Mouse (Mus musculus) cerebellum, adult (tissue): ENCODE measurements around the gene Tmem175.

Experiments
- ATAC-seq: cut with Nextera tagmentation; 2 replicates; pipeline ENCODE4 v1.9.2; 2017; ENCODE audit warnings: mild to moderate bottlenecking, moderate library complexity, mixed read lengths; ENCODE audit not compliant: insufficient number of reproducible peaks, low FRiP score, low TSS enrichment

Tmem175 gene

GRCm38 (mm10) chr5:108651823-108652222 is 22.3 kb downstream of the Tmem175 start:
- peak; percentile 59 for ATAC-seq

- ATAC-seq, result no peak
Observed at GRCm38 (mm10) chr5:108653341-108653740, 23.8 kb downstream of the Tmem175 start.

- no peak for ATAC-seq
Observed at GRCm38 (mm10) chr5:108654444-108654990, 24.9 kb downstream of the Tmem175 start.

GRCm38 (mm10) chr5:108655381-108655780 is 25.8 kb downstream of the Tmem175 start:
- no peak for ATAC-seq

- ATAC-seq, result no peak
Observed at GRCm38 (mm10) chr5:108655891-108656650, 26.5 kb downstream of the Tmem175 start.

GRCm38 (mm10) chr5:108657406-108657805 is 27.8 kb downstream of the Tmem175 start:
- no peak for ATAC-seq

GRCm38 (mm10) chr5:108658611-108659010 is 29.0 kb downstream of the Tmem175 start:
- no peak for ATAC-seq

GRCm38 (mm10) chr5:108659698-108660631 is 30.4 kb downstream of the Tmem175 start, which contains the start of gene Idua:
Idua (plus strand) TSS chr5:108660331.
- no peak; the same call in 1 of the 2 replicates for ATAC-seq

- peak; percentile 92 for ATAC-seq
Observed at GRCm38 (mm10) chr5:108660632-108661268, 31.2 kb downstream of the Tmem175 start.

GRCm38 (mm10) chr5:108662772-108663171 is 33.2 kb downstream of the Tmem175 start:
- no peak for ATAC-seq

- ATAC-seq, result no peak
Observed at GRCm38 (mm10) chr5:108665066-108665465, 35.5 kb downstream of the Tmem175 start.

GRCm38 (mm10) chr5:108667370-108667769 is 37.8 kb downstream of the Tmem175 start:
- no peak for ATAC-seq

- ATAC-seq, result no peak
Observed at GRCm38 (mm10) chr5:108668387-108668932, 38.9 kb downstream of the Tmem175 start.

GRCm38 (mm10) chr5:108668977-108669936 is 39.7 kb downstream of the Tmem175 start, which contains the start of gene Dgkq:
Dgkq (minus strand) TSS chr5:108669672.
- peak; percentile 77 for ATAC-seq

GRCm38 (mm10) chr5:108669986-108670385 is 40.4 kb downstream of the Tmem175 start:
- ATAC-seq, result no peak

GRCm38 (mm10) chr5:108670785-108671184 is 41.2 kb downstream of the Tmem175 start:
- no peak for ATAC-seq

- ATAC-seq, result no peak
Observed at GRCm38 (mm10) chr5:108671757-108672156, 42.2 kb downstream of the Tmem175 start.

GRCm38 (mm10) chr5:108674624-108675023 is 45.1 kb downstream of the Tmem175 start:
- no peak for ATAC-seq
